Mouse (Mus musculus) CH12.LX (cell line): ENCODE data around the gene Gsdma3. TPM values are rescaled to one million over a fixed set of nuclear protein-coding genes. Genes with fewer than 3 reads are reported as not detected.

Experiments used
- DNase-seq: peaks from one replicate; pipeline ENCODE4 v3.0.0-alpha.2; 2013; ENCODE audit errors: extremely low read depth
- H3K27ac ChIP-seq: 2 replicates; pipeline ENCODE4 v1.5.1; 2012; ENCODE audit warnings: low read depth, mild to moderate bottlenecking, control low read depth, moderate library complexity; ENCODE audit not compliant: insufficient read depth
- H3K27me3 ChIP-seq: replicated peaks from 2 replicates; pipeline ENCODE3; 2012; ENCODE audit warnings: inconsistent platforms
- H3K36me3 ChIP-seq, 2 experiments: replicated peaks in 1 of 2; 2 replicates each; pipeline versions ENCODE3 to v1.6.1; 2012; ENCODE audit warnings: inconsistent platforms in 1 of 2, low read length in 1 of 2, mild to moderate bottlenecking in 1 of 2, mixed read lengths in 1 of 2, moderate library complexity in 1 of 2; ENCODE audit not compliant: control insufficient read depth in 1 of 2, insufficient read depth in 1 of 2
- H3K4me1 ChIP-seq, 2 experiments: 2 replicates each; pipeline ENCODE4 v1.6.1; 2012; ENCODE audit warnings: inconsistent platforms in 1 of 2, moderate library complexity in 1 of 2; ENCODE audit not compliant: insufficient read depth in 2 of 2, control insufficient read depth in 1 of 2
- H3K4me2 ChIP-seq: 2 replicates; pipeline ENCODE4 v1.6.1; 2012; ENCODE audit warnings: low read depth, mild to moderate bottlenecking, control low read depth; ENCODE audit not compliant: poor library complexity, insufficient read depth, severe bottlenecking
- H3K4me3 ChIP-seq, 3 experiments: fragments of 150-350 bp in 1 of 3; sonication (generic) in 1 of 3; replicated peaks in 1 of 3; 2 replicates each; pipeline versions ENCODE3 to v1.5.1; 2011 to 2012; ENCODE audit warnings: low read depth in 2 of 3, low read length in 2 of 3, mild to moderate bottlenecking in 2 of 3, moderate library complexity in 2 of 3, control low read depth in 1 of 3, improper control_type of control experiment in 1 of 3, inconsistent platforms in 1 of 3, mixed read lengths in 1 of 3; ENCODE audit not compliant: poor library complexity in 1 of 3
- H3K79me2 ChIP-seq: replicated peaks from 2 replicates; pipeline ENCODE4 v1.6.1; 2012; ENCODE audit warnings: mild to moderate bottlenecking, moderate library complexity; ENCODE audit not compliant: control insufficient read depth, poor library complexity, insufficient read depth, severe bottlenecking; ENCODE audit errors: extremely low read depth
- H3K9ac ChIP-seq: 2 replicates; pipeline ENCODE4 v1.6.1; 2012; ENCODE audit warnings: low read depth, mild to moderate bottlenecking, control low read depth, moderate library complexity; ENCODE audit not compliant: insufficient read depth
- H3K9me3 ChIP-seq: replicated peaks from 2 replicates; pipeline ENCODE3; 2012; ENCODE audit warnings: low read length, inconsistent platforms, mixed read lengths
- BHLHE40 ChIP-seq: IDR thresholded peaks from 2 replicates; pipeline ENCODE4 v1.6.1; 2011; ENCODE audit warnings: mild to moderate bottlenecking, low read depth, low read length, improper control_type of control experiment
- CHD1 ChIP-seq: IDR thresholded peaks from 2 replicates; pipeline ENCODE4 v1.6.1; 2012; ENCODE audit warnings: low read depth, low read length, improper control_type of control experiment, inconsistent platforms
- CTCF ChIP-seq, 2 experiments: IDR thresholded peaks in 1 of 2; conservative IDR thresholded peaks in 1 of 2; 2 replicates each; pipeline ENCODE4 v1.5.1; 2011 to 2012; ENCODE audit warnings: low read depth in 2 of 2, low read length in 2 of 2, improper control_type of control experiment in 1 of 2, inconsistent platforms in 1 of 2, mild to moderate bottlenecking in 1 of 2, moderate library complexity in 1 of 2
- E2F4 ChIP-seq: IDR thresholded peaks from 2 replicates; pipeline ENCODE4 v1.6.1; 2011; ENCODE audit warnings: low read depth, low read length, improper control_type of control experiment; ENCODE audit not compliant: insufficient replicate concordance
- EP300 ChIP-seq: IDR thresholded peaks from 2 replicates; pipeline ENCODE4 v1.6.1; 2011; ENCODE audit warnings: low read length, improper control_type of control experiment
- ETS1 ChIP-seq: conservative IDR thresholded peaks from 2 replicates; pipeline ENCODE4 v1.6.1; 2012; ENCODE audit warnings: low read depth, mild to moderate bottlenecking, inconsistent platforms, low read length, improper control_type of control experiment, moderate library complexity
- IRF4 ChIP-seq: IDR thresholded peaks from 2 replicates; pipeline ENCODE4 v1.6.1; 2014; ENCODE audit warnings: low read depth, mild to moderate bottlenecking, inconsistent platforms, low read length, improper control_type of control experiment
- JUND ChIP-seq: conservative IDR thresholded peaks from 2 replicates; pipeline ENCODE4 v1.6.1; 2011; ENCODE audit warnings: low read depth, low read length, improper control_type of control experiment
- MAFK ChIP-seq: IDR thresholded peaks from 2 replicates; pipeline ENCODE4 v1.6.1; 2011; ENCODE audit warnings: low read length, improper control_type of control experiment; ENCODE audit not compliant: insufficient replicate concordance
- MAZ ChIP-seq: IDR thresholded peaks from 2 replicates; pipeline ENCODE4 v1.6.1; 2012; ENCODE audit warnings: low read depth, mild to moderate bottlenecking, inconsistent platforms, low read length, improper control_type of control experiment, moderate library complexity
- MYC ChIP-seq: IDR thresholded peaks from 2 replicates; pipeline ENCODE4 v1.6.1; 2011; ENCODE audit warnings: low read depth, mild to moderate bottlenecking, improper control_type of control experiment, low read length
- NELFE ChIP-seq: IDR thresholded peaks from 2 replicates; pipeline ENCODE4 v1.6.1; 2011; ENCODE audit warnings: low read depth, low read length, improper control_type of control experiment
- NRF1 ChIP-seq: IDR thresholded peaks from 2 replicates; pipeline ENCODE4 v1.6.1; 2014; ENCODE audit warnings: low read depth, mild to moderate bottlenecking, inconsistent platforms, low read length, improper control_type of control experiment, moderate library complexity
- POLR2AphosphoS2 ChIP-seq: IDR thresholded peaks from 2 replicates; pipeline ENCODE4 v1.6.1; 2011; ENCODE audit warnings: low read depth, low read length, improper control_type of control experiment
- RCOR1 ChIP-seq: conservative IDR thresholded peaks from 2 replicates; pipeline ENCODE4 v1.6.1; 2012; ENCODE audit warnings: low read depth, mild to moderate bottlenecking, inconsistent platforms, low read length, improper control_type of control experiment
- TBP ChIP-seq: conservative IDR thresholded peaks from 2 replicates; pipeline ENCODE4 v1.6.1; 2011; ENCODE audit warnings: low read depth, low read length, improper control_type of control experiment
- UBTF ChIP-seq: IDR thresholded peaks from 2 replicates; pipeline ENCODE4 v1.6.1; 2012; ENCODE audit warnings: low read depth, mild to moderate bottlenecking, inconsistent platforms, low read length, improper control_type of control experiment, moderate library complexity
- ZNF384 ChIP-seq: IDR thresholded peaks from 2 replicates; pipeline ENCODE4 v1.6.1; 2012; ENCODE audit warnings: low read depth, low read length, improper control_type of control experiment, inconsistent platforms
- dilution Hi-C: fragments of 300-500 bp; cut with MboI; formaldehyde crosslinking; loops from 2 replicates; pipeline ENCODE4 v1.14.3; 2020; ENCODE audit warnings: low sequenced_read_pairs; ENCODE audit not compliant: extremely low pct_unique_long_range_greater_than_20kb, extremely low pct_ligation_motif_present
- in situ Hi-C: fragments of 300-500 bp; cut with MboI; formaldehyde crosslinking; loops from 3 replicates; pipeline ENCODE4 v1.14.3; 2019; ENCODE audit warnings: low sequenced_read_pairs, low pct_ligation_motif_present, low pct_unique_long_range_greater_than_20kb, mixed read lengths
- polyA plus RNA-seq: library from polyadenylated mRNA; unstranded; fragments of >175 nt; gene quantifications from 2 replicates; pipeline ENCODE4 v1.2.1, GENCODE M21; 2012; ENCODE audit warnings: low read depth; ENCODE audit not compliant: insufficient read length
- total RNA-seq, 2 experiments: library from RNA; depleted of rRNA; stranded (reverse); fragments of 300-350 nt in 1 of 2; fragments of >200 nt in 1 of 2; gene quantifications; 2 replicates each; pipeline ENCODE4 v1.2.3; 2012 to 2014

Gsdma3 gene
- total and polyA plus RNA-seq, 3 experiments: not detected

GRCm38 (mm10) chr11:98580301-98581121 is 45.6 kb upstream of the Gsdma3 start:
- peaks cover 2% of the 10 kb centered on the region for H3K9me3 ChIP-seq
- H3K79me2 ChIP-seq: peaks cover 5% of the 10 kb centered on the region
- DNase-seq: no peak
- peaks cover 35 to 58% of the 10 kb centered on the region in 2 experiments for H3K36me3 ChIP-seq
- H3K4me2 ChIP-seq: no peak overlapping the region
- H3K27ac ChIP-seq: no peak overlapping the region
- dilution Hi-C loops: no loop called here
- in situ Hi-C loops: no loop called here
- H3K27me3 ChIP-seq: no peaks in the 10 kb centered on the region
- peaks cover 11 to 22% of the 10 kb centered on the region in 2 experiments for H3K4me1 ChIP-seq
- no peak overlapping the region for H3K9ac ChIP-seq
- no peak for TF ChIP-seq MYC
- no peak for TF ChIP-seq NRF1
- no peak for TF ChIP-seq TBP
- no peak overlapping the region for H3K4me3 ChIP-seq

GRCm38 (mm10) chr11:98581286-98582029 is 44.7 kb upstream of the Gsdma3 start:
- dilution Hi-C loops: no loop called here
- no peak overlapping the region for H3K4me3 ChIP-seq
- peaks cover 2% of the 10 kb centered on the region for H3K9me3 ChIP-seq
- in situ Hi-C loops: no loop called here
- H3K27me3 ChIP-seq: no peaks in the 10 kb centered on the region
- H3K9ac ChIP-seq: no peak overlapping the region
- no peak overlapping the region for H3K27ac ChIP-seq
- H3K4me2 ChIP-seq: no peak overlapping the region
- H3K4me1 ChIP-seq: peaks cover 16 to 23% of the 10 kb centered on the region in 2 experiments
- no peak for TF ChIP-seq MAFK
- TF ChIP-seq BHLHE40: no peak
- no peak for TF ChIP-seq E2F4
- TF ChIP-seq EP300: no peak
- TF ChIP-seq IRF4: no peak
- TF ChIP-seq ETS1: no peak
- TF ChIP-seq ZNF384: no peak
- TF ChIP-seq RCOR1: no peak
- TF ChIP-seq NELFE: no peak
- TF ChIP-seq JUND: no peak
- no peak for TF ChIP-seq CTCF (conservative IDR thresholded peaks at IDR 0.05 in 1 of 2, IDR thresholded peaks at IDR 0.05 in 1 of 2; ENCODE audit: low read depth in 2 of 2, low read length in 2 of 2)
- no peak for TF ChIP-seq POLR2AphosphoS2
- no peak for TF ChIP-seq CHD1
- TF ChIP-seq MAZ: no peak
- TF ChIP-seq UBTF: no peak
- peaks cover 14% of the 10 kb centered on the region for H3K79me2 ChIP-seq
- DNase-seq: no peak
- peaks cover 35 to 58% of the 10 kb centered on the region in 2 experiments for H3K36me3 ChIP-seq
